Mouse (Mus musculus) cortical plate, adult 2 months (tissue): Measurements from ENCODE around the gene Cisd2. TPM values are rescaled to one million over a fixed set of nuclear protein-coding genes. Genes with fewer than 3 reads are reported as not detected.

Experiments
- H3K27ac ChIP-seq: fragments of 200-500 bp; 2 replicates; pipeline ENCODE4 v1.5.1; 2012; ENCODE audit warnings: low read length, control low read depth, inconsistent platforms; ENCODE audit not compliant: insufficient read depth
- H3K4me1 ChIP-seq: fragments of 200-500 bp; 2 replicates; pipeline ENCODE4 v1.6.1; 2011; ENCODE audit warnings: low read length; ENCODE audit not compliant: control insufficient read depth, insufficient read depth
- H3K4me3 ChIP-seq: fragments of 200-500 bp; 2 replicates; pipeline ENCODE4 v1.5.1; 2011; ENCODE audit warnings: mild to moderate bottlenecking, low read length, control low read depth; ENCODE audit not compliant: insufficient read depth
- CTCF ChIP-seq: fragments of 200-500 bp; IDR thresholded peaks from 2 replicates; pipeline ENCODE4 v1.5.1; 2011; ENCODE audit warnings: mild to moderate bottlenecking, control low read depth, low read length; ENCODE audit not compliant: insufficient read depth; ENCODE audit errors: extremely low read depth
- POLR2A ChIP-seq: fragments of 200-500 bp; IDR thresholded peaks from 2 replicates; pipeline ENCODE4 v1.6.1; 2011; ENCODE audit warnings: mild to moderate bottlenecking, low read length, control low read depth; ENCODE audit not compliant: insufficient read depth; ENCODE audit errors: extremely low read depth
- polyA plus RNA-seq: library from polyadenylated mRNA; depleted of rRNA; stranded (reverse); fragments of >200 nt; gene quantifications from 2 replicates; pipeline ENCODE4 v1.2.3, GENCODE M21; 2012; rRNA removed

Cisd2 gene
- polyA plus RNA-seq, 1 experiment: 46.9 TPM

GRCm38 (mm10) chr3:135396081-135396480 is 27.6 kb downstream of the Cisd2 start:
- no peak overlapping the region for H3K27ac ChIP-seq
- no peak overlapping the region for H3K4me3 ChIP-seq
- no peaks in the 10 kb centered on the region for H3K4me1 ChIP-seq
- TF ChIP-seq POLR2A (no peak), CTCF (no peak)

- TF ChIP-seq CTCF (no peak), POLR2A (no peak)
- H3K4me3 ChIP-seq: no peak overlapping the region
- H3K4me1 ChIP-seq: no peaks in the 10 kb centered on the region
- no peak overlapping the region for H3K27ac ChIP-seq
Measured at GRCm38 (mm10) chr3:135395085-135395484, 28.6 kb downstream of the Cisd2 start.

GRCm38 (mm10) chr3:135393186-135393585 is 30.5 kb downstream of the Cisd2 start:
- Histone ChIP-seq H3K4me1 (no peaks in the 10 kb centered on the region), H3K4me3 (no peak overlapping the region), H3K27ac (no peak overlapping the region)
- TF ChIP-seq CTCF (no peak), POLR2A (no peak)

GRCm38 (mm10) chr3:135379868-135380267 is 43.9 kb downstream of the Cisd2 start:
- Histone ChIP-seq H3K27ac (no peak overlapping the region), H3K4me1 (no peaks in the 10 kb centered on the region), H3K4me3 (no peak overlapping the region)
- TF ChIP-seq POLR2A (no peak), CTCF (no peak)

GRCm38 (mm10) chr3:135377445-135377844 is 46.3 kb downstream of the Cisd2 start:
- no peak overlapping the region for H3K27ac ChIP-seq
- no peaks in the 10 kb centered on the region for H3K4me1 ChIP-seq
- H3K4me3 ChIP-seq: no peak overlapping the region
- TF ChIP-seq CTCF (no peak), POLR2A (no peak)

GRCm38 (mm10) chr3:135375836-135376235 is 47.9 kb downstream of the Cisd2 start:
- Histone ChIP-seq H3K27ac (no peak overlapping the region), H3K4me3 (no peak overlapping the region), H3K4me1 (no peaks in the 10 kb centered on the region)
- TF ChIP-seq CTCF (no peak), POLR2A (no peak)

GRCm38 (mm10) chr3:135357394-135357793 is 66.3 kb downstream of the Cisd2 start:
- H3K4me1 ChIP-seq: no peaks in the 10 kb centered on the region
- H3K4me3 ChIP-seq: no peak overlapping the region
- TF ChIP-seq CTCF (no peak), POLR2A (no peak)
- no peak overlapping the region for H3K27ac ChIP-seq

Other genes starting within 250 kb of the Cisd2 start
- 0.57 and 1.0 TPM in 2 replicates for gene Cenpe, start 211.4 kb downstream of the Cisd2 start, polyA plus RNA-seq
- gene Bdh2, start 142.7 kb downstream of the Cisd2 start, polyA plus RNA-seq: 2.4 and 4.1 TPM in 2 replicates
- gene Slc9b2, start 116.2 kb downstream of the Cisd2 start, polyA plus RNA-seq: 3.7 and 5.4 TPM in 2 replicates
- gene Slc9b1, start 75.9 kb downstream of the Cisd2 start, polyA plus RNA-seq: 0.25 TPM in 2 replicates
- 149 and 157 TPM in 2 replicates for gene Ube2d3, start 14.2 kb upstream of the Cisd2 start, polyA plus RNA-seq
- gene Manba, start 61.7 kb upstream of the Cisd2 start, polyA plus RNA-seq: 4.9 and 5.5 TPM in 2 replicates